ENCODE assay signal across 20 mouse cellular contexts in the genomic region with DNA sequence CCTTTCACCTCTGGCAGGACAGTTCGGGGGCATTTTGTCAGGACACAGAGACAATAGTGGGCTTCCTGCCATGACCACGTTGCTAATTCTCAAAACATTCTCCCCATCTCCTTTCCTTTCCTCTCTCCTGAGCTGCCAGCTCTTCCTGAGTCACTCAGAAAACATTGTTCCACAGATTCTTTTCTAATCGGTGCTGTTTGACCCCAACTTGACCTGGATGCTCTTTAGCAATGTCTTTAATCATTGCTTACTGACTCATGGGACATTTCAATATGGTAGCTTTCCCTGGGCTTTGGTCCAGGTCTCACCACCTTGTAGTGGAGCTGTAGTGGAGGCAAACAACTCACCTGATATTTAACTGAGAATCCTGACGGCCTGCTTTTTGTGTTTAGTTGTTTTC.
A peak's percentile ranks its signal among the peaks of the same experiment; 100 is the strongest.
DNase-seq lines count a peak whose midpoint lies in the region; ATAC-seq and TF ChIP-seq lines count a peak whose summit lies in the region.
"Had no signal": no experiment of that assay in that cellular context is flagged by ENCODE, and none has a peak within 500 bp of the region (broad histone marks: within the 10 kb centered on the region; RNA-seq: fewer than 3 reads in every experiment).

No protein-coding gene starts in this region.

- no peaks in the 10 kb centered on the region for H3K27me3 ChIP-seq in Patski
- H3K27me3 ChIP-seq: embryonic facial prominence, embryonic 12.5 days; forebrain, embryonic 15.5 days; heart, embryonic 13.5 days; midbrain, embryonic 12.5 days had no signal

- in situ Hi-C loops in Patski (cut with MboI; ENCODE audit: low pct_unique_long_range_greater_than_20kb): no loop called here

- peak; percentile 47 for ATAC-seq in Patski
- ATAC-seq: forebrain, embryonic 15.5 days; intestine, postnatal 0 days had no signal

- POLR2A ChIA-PET in Patski (lab: Charles Lee): no interaction called here

- CTCF ChIA-PET in Patski (lab: Charles Lee): no interaction called here

- peak; percentile 11 for DNase-seq in adrenal gland, postnatal 14 days
- no peak for DNase-seq in adrenal gland, postnatal 4 days (ENCODE audit: low spot score in 2 of 2)
- DNase-seq in kidney, postnatal 14 days: peak; percentile 28
- no peak for DNase-seq in kidney, adult 11 months
- DNase-seq in 3134 (ENCODE audit: extremely low read depth, insufficient read length, low spot score): peak; percentile 11
- DNase-seq in Patski (ENCODE audit: low read depth, low spot score): peak; percentile 20
- no peak for DNase-seq in left cerebral cortex, adult 8-10 months (ENCODE audit: low spot score in 2 of 2)
- DNase-seq: B cell, adult 2 months; cerebellum, adult 2 months; cerebellum, postnatal 25 days; heart, postnatal 14 days; lung, postnatal 10 days; right cerebral cortex, postnatal 14 days; thymus, adult 2 months; thymus, postnatal 4 days had no signal

- no peak for TF ChIP-seq CTCF in Patski (IDR thresholded peaks at IDR 0.05)

Comparison
In these comparisons a context has a peak if more than half of its experiments do, and no peak if none do; other contexts are left out.
1. DNase-seq: peak in adrenal gland, postnatal 14 days (single experiment), kidney, postnatal 14 days (single experiment), 3134 (single experiment) and Patski (single experiment); none in adrenal gland, postnatal 4 days (0 of 2), kidney, adult 11 months (single experiment) and left cerebral cortex, adult 8-10 months (0 of 2).